Mouse (Mus musculus): ENCODE results near the gene Gm21725.
"Not testable (repeated sequence)": the region's sequence is repeated elsewhere in the genome, so short reads cannot be mapped to it uniquely, and the experiment has no call there.

The Gm21725 gene

GRCm38 (mm10) chrY:13348963-13349362 lies at the start of gene Gm21725:
Gm21725 (minus strand) TSS chrY:13349063.
- DNase-seq (ENCODE audit: low spot score), result not testable (repeated sequence)
